Mouse (Mus musculus) myocyte (in vitro differentiated cells): ENCODE data around the gene Acly. TPM values are rescaled to one million over a fixed set of nuclear protein-coding genes. Genes with fewer than 3 reads are reported as not detected.

Experiments used
- H3K27me3 ChIP-seq: one replicate; pipeline ENCODE4 v1.6.1; 2011; ENCODE audit not compliant: control insufficient read depth, insufficient read depth, insufficient read length
- H3K36me3 ChIP-seq: one replicate; pipeline ENCODE4 v1.6.1; 2011; ENCODE audit not compliant: control insufficient read depth, insufficient read depth
- H3K4me2 ChIP-seq: one replicate; pipeline ENCODE4 v1.6.1; 2011; ENCODE audit warnings: low read depth, control low read depth
- H3K4me3 ChIP-seq: one replicate; pipeline ENCODE4 v1.5.1; 2011; ENCODE audit warnings: mild to moderate bottlenecking, control low read depth, moderate library complexity
- H3K79me2 ChIP-seq: one replicate; pipeline ENCODE4 v1.6.1; 2011; ENCODE audit not compliant: control insufficient read depth, insufficient read depth
- H3ac ChIP-seq: one replicate; pipeline ENCODE4 v1.6.1; 2011; ENCODE audit not compliant: control insufficient read depth, insufficient read length
- CEBPB ChIP-seq: IDR thresholded peaks from 2 replicates; pipeline ENCODE4 v1.6.1; 2011; ENCODE audit warnings: mild to moderate bottlenecking, moderate library complexity; ENCODE audit not compliant: poor library complexity, insufficient read depth, severe bottlenecking
- E2F4 ChIP-seq: IDR thresholded peaks from one replicate; pipeline ENCODE4 v1.6.1; 2011; ENCODE audit warnings: mild to moderate bottlenecking, control low read depth, moderate library complexity; ENCODE audit not compliant: insufficient read depth
- MAX ChIP-seq: IDR thresholded peaks from one replicate; pipeline ENCODE4 v1.6.1; 2011; ENCODE audit warnings: low read depth, mild to moderate bottlenecking, control low read depth
- MYOD1 ChIP-seq, 3 experiments: IDR thresholded peaks; one replicate each; pipeline ENCODE4 v1.6.1; 2011; ENCODE audit warnings: control low read depth in 2 of 3, low read depth in 2 of 3, mild to moderate bottlenecking in 2 of 3, moderate library complexity in 1 of 3; ENCODE audit not compliant: insufficient read length in 2 of 3, control insufficient read depth in 1 of 3
- MYOG ChIP-seq, 3 experiments: IDR thresholded peaks; one replicate each; pipeline ENCODE4 v1.6.1; 2011; ENCODE audit warnings: control low read depth in 2 of 3, low read depth in 2 of 3, mild to moderate bottlenecking in 2 of 3; ENCODE audit not compliant: insufficient read length in 2 of 3, control insufficient read depth in 1 of 3, insufficient read depth in 1 of 3
- POLR2A ChIP-seq: IDR thresholded peaks from one replicate; pipeline ENCODE4 v1.6.1; 2011; ENCODE audit warnings: low read depth, mild to moderate bottlenecking, control low read depth, moderate library complexity; ENCODE audit not compliant: insufficient read length
- POLR2AphosphoS2 ChIP-seq: IDR thresholded peaks from one replicate; pipeline ENCODE4 v1.6.1; 2011; ENCODE audit warnings: low read depth, control low read depth; ENCODE audit not compliant: insufficient read length
- REST ChIP-seq: IDR thresholded peaks from one replicate; pipeline ENCODE4 v1.6.1; 2011; ENCODE audit warnings: mild to moderate bottlenecking, control low read depth, moderate library complexity; ENCODE audit not compliant: insufficient read depth, insufficient read length
- SRF ChIP-seq: IDR thresholded peaks from one replicate; pipeline ENCODE4 v1.6.1; 2011; ENCODE audit warnings: low read depth; ENCODE audit not compliant: control insufficient read depth, insufficient read length
- TCF12 ChIP-seq: IDR thresholded peaks from one replicate; pipeline ENCODE4 v1.6.1; 2011; ENCODE audit warnings: mild to moderate bottlenecking, control low read depth; ENCODE audit not compliant: poor library complexity, insufficient read depth, severe bottlenecking
- TCF3 ChIP-seq: IDR thresholded peaks from one replicate; pipeline ENCODE4 v1.6.1; 2011; ENCODE audit warnings: low read depth, control low read depth; ENCODE audit not compliant: insufficient read length
- USF1 ChIP-seq: IDR thresholded peaks from one replicate; pipeline ENCODE4 v1.6.1; 2011; ENCODE audit warnings: low read depth, mild to moderate bottlenecking, control low read depth, moderate library complexity
- polyA plus RNA-seq: library from polyadenylated mRNA; unstranded; fragments of >200 nt; fragmentation: generic; extraction: Trizol; gene quantifications from one replicate; pipeline ENCODE4 v1.2.1, GENCODE M21; 2012; ENCODE audit warnings: missing spikeins

Gene Acly
- polyA plus RNA-seq, 1 experiment: 95.5 TPM

DNA sequence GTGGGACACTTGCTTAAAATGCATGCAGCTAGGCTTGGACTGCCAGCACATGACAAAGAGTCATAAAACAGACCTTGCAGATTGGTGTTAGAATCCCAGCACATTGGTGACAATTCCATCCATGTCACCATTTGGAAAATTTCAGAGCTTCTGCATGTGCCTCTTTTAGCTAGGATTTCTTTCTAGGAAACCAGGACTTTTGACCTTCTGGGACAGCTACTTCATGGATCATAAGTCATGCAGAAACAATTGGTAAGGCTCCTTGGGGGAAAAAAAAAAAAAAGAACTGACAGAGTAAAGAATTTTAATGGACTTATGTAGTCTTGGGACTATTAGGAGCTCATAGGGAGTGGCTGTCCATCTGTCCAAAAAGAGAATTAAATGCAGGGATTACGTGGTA is 89.9 kb downstream of the Acly start:
- no peak overlapping the region for H3ac ChIP-seq
- no peaks in the 10 kb centered on the region for H3K27me3 ChIP-seq
- TF ChIP-seq REST (no peak), POLR2A (no peak), TCF12 (no peak), USF1 (no peak), CEBPB (no peak), MYOD1 (IDR thresholded peaks at IDR 0.05; ENCODE audit: control insufficient read depth in 1 of 3, insufficient read length in 2 of 3, low read depth in 2 of 3) (no peak), E2F4 (no peak), MAX (no peak), POLR2AphosphoS2 (no peak), SRF (no peak), TCF3 (no peak), MYOG (IDR thresholded peaks at IDR 0.05; ENCODE audit: control insufficient read depth in 1 of 3, insufficient read depth in 1 of 3, insufficient read length in 2 of 3, low read depth in 2 of 3) (no peak)
- no peak overlapping the region for H3K4me3 ChIP-seq
- H3K4me2 ChIP-seq: no peak overlapping the region
- H3K36me3 ChIP-seq: peaks cover 1% of the 10 kb centered on the region
- H3K79me2 ChIP-seq: no peaks in the 10 kb centered on the region

DNA sequence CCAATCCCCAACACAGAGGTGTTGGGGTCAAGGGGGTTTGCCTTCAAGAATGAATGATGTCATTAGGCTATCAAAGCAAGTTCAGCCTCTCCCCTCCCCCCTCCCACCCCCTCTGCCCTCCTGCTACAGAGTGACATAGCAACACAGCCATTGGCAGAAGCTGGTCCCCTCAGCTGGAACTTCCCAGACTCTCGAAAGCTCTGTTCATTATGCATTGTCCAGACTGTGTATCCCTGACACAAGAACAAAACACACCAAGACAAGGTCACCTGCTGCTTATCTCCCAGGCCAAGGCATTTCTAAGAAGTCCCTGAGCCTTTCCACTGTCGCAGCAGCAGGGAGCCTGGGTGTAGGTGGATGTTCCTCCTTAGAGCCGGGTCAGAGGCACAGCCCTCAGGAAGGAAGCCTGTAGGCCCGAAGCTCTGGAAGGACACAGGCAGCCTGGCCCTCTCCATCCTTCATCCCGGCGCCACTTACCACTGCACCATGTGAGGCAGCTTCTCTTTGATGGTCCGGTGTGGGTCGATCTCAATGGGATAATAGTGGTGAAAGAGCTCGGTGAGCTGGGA is 92.0 kb downstream of the Acly start:
- no peak overlapping the region for H3ac ChIP-seq
- no peaks in the 10 kb centered on the region for H3K27me3 ChIP-seq
- H3K4me3 ChIP-seq: no peak overlapping the region
- TF ChIP-seq E2F4 (no peak), POLR2A (no peak), TCF3 (no peak), POLR2AphosphoS2 (no peak), MYOG (IDR thresholded peaks at IDR 0.05; ENCODE audit: control insufficient read depth in 1 of 3, insufficient read depth in 1 of 3, insufficient read length in 2 of 3, low read depth in 2 of 3) (no peak), MAX (no peak), SRF (no peak), TCF12 (no peak), USF1 (no peak), MYOD1 (IDR thresholded peaks at IDR 0.05; ENCODE audit: control insufficient read depth in 1 of 3, insufficient read length in 2 of 3, low read depth in 2 of 3) (no peak), CEBPB (no peak), REST (no peak)
- peaks cover 4% of the 10 kb centered on the region for H3K36me3 ChIP-seq
- no peaks in the 10 kb centered on the region for H3K79me2 ChIP-seq
- H3K4me2 ChIP-seq: no peak overlapping the region

GRCm38 (mm10) chr11:100432002-100432401 is 95.8 kb downstream of the Acly start:
- H3K36me3 ChIP-seq: peaks cover 4% of the 10 kb centered on the region
- no peak overlapping the region for H3ac ChIP-seq
- TF ChIP-seq E2F4: no peak
- TF ChIP-seq POLR2A: no peak
- no peak for TF ChIP-seq REST
- no peak for TF ChIP-seq MYOG (IDR thresholded peaks at IDR 0.05; ENCODE audit: control insufficient read depth in 1 of 3, insufficient read depth in 1 of 3, insufficient read length in 2 of 3, low read depth in 2 of 3)
- no peak for TF ChIP-seq POLR2AphosphoS2
- no peak for TF ChIP-seq SRF
- TF ChIP-seq MAX: no peak
- no peak for TF ChIP-seq TCF12
- TF ChIP-seq TCF3: no peak
- TF ChIP-seq MYOD1 (IDR thresholded peaks at IDR 0.05; ENCODE audit: control insufficient read depth in 1 of 3, insufficient read length in 2 of 3, low read depth in 2 of 3): no peak
- no peak for TF ChIP-seq CEBPB
- no peak for TF ChIP-seq USF1

DNA sequence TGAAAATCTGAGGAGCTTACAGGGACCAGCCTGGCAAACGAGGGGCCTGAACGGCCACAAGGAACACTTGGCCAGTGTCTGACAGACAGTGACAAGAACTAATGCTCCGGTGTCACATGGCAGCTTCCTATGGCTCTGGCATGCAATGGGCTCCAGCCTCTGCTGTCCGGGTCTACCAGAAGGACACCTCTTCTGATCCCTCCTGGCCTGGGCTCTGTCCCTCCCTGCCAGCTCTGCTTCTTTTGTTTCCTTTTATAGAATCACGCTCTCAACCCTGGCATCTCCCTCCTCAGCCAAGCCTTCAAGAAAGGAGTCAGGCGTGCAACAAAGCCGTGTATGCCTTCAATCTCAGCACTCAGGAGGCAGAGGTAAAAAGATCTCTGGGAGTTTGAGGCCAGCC is 97.7 kb downstream of the Acly start:
- H3K4me3 ChIP-seq: no peak overlapping the region
- no peak overlapping the region for H3K4me2 ChIP-seq
- H3K36me3 ChIP-seq: peaks cover 4% of the 10 kb centered on the region
- H3K27me3 ChIP-seq: no peaks in the 10 kb centered on the region
- TF ChIP-seq TCF12 (no peak), SRF (no peak), MAX (no peak), POLR2A (no peak), USF1 (no peak), E2F4 (no peak), TCF3 (no peak), MYOD1 (IDR thresholded peaks at IDR 0.05; ENCODE audit: control insufficient read depth in 1 of 3, insufficient read length in 2 of 3, low read depth in 2 of 3) (no peak), MYOG (IDR thresholded peaks at IDR 0.05; ENCODE audit: control insufficient read depth in 1 of 3, insufficient read depth in 1 of 3, insufficient read length in 2 of 3, low read depth in 2 of 3) (no peak), POLR2AphosphoS2 (no peak), REST (no peak), CEBPB (no peak)
- no peaks in the 10 kb centered on the region for H3K79me2 ChIP-seq
- H3ac ChIP-seq: no peak overlapping the region

More at GRCm38 (mm10) chr11:100432002-100432401, 95.8 kb downstream of the Acly start:
- H3K4me2 ChIP-seq: no peak overlapping the region
- H3K79me2 ChIP-seq: no peaks in the 10 kb centered on the region
- H3K4me3 ChIP-seq: no peak overlapping the region
- H3K27me3 ChIP-seq: no peaks in the 10 kb centered on the region
